Mouse (Mus musculus) CH12.LX (cell line): ENCODE data around the gene Gm26657. TPM values are rescaled to one million over a fixed set of nuclear protein-coding genes. Genes with fewer than 3 reads are reported as not detected.

ENCODE experiments used
- DNase-seq: peaks from one replicate; pipeline ENCODE4 v3.0.0-alpha.2; 2013; ENCODE audit errors: extremely low read depth
- H3K27ac ChIP-seq: 2 replicates; pipeline ENCODE4 v1.5.1; 2012; ENCODE audit warnings: low read depth, mild to moderate bottlenecking, control low read depth, moderate library complexity; ENCODE audit not compliant: insufficient read depth
- H3K27me3 ChIP-seq: replicated peaks from 2 replicates; pipeline ENCODE3; 2012; ENCODE audit warnings: inconsistent platforms
- H3K36me3 ChIP-seq, 2 experiments: replicated peaks in 1 of 2; 2 replicates each; pipeline versions ENCODE3 to v1.6.1; 2012; ENCODE audit warnings: inconsistent platforms in 1 of 2, low read length in 1 of 2, mild to moderate bottlenecking in 1 of 2, mixed read lengths in 1 of 2, moderate library complexity in 1 of 2; ENCODE audit not compliant: control insufficient read depth in 1 of 2, insufficient read depth in 1 of 2
- H3K4me1 ChIP-seq, 2 experiments: 2 replicates each; pipeline ENCODE4 v1.6.1; 2012; ENCODE audit warnings: inconsistent platforms in 1 of 2, moderate library complexity in 1 of 2; ENCODE audit not compliant: insufficient read depth in 2 of 2, control insufficient read depth in 1 of 2
- H3K4me2 ChIP-seq: 2 replicates; pipeline ENCODE4 v1.6.1; 2012; ENCODE audit warnings: low read depth, mild to moderate bottlenecking, control low read depth; ENCODE audit not compliant: poor library complexity, insufficient read depth, severe bottlenecking
- H3K4me3 ChIP-seq, 3 experiments: fragments of 150-350 bp in 1 of 3; sonication (generic) in 1 of 3; replicated peaks in 1 of 3; 2 replicates each; pipeline versions ENCODE3 to v1.5.1; 2011 to 2012; ENCODE audit warnings: low read depth in 2 of 3, low read length in 2 of 3, mild to moderate bottlenecking in 2 of 3, moderate library complexity in 2 of 3, control low read depth in 1 of 3, improper control_type of control experiment in 1 of 3, inconsistent platforms in 1 of 3, mixed read lengths in 1 of 3; ENCODE audit not compliant: poor library complexity in 1 of 3
- H3K79me2 ChIP-seq: replicated peaks from 2 replicates; pipeline ENCODE4 v1.6.1; 2012; ENCODE audit warnings: mild to moderate bottlenecking, moderate library complexity; ENCODE audit not compliant: control insufficient read depth, poor library complexity, insufficient read depth, severe bottlenecking; ENCODE audit errors: extremely low read depth
- H3K9ac ChIP-seq: 2 replicates; pipeline ENCODE4 v1.6.1; 2012; ENCODE audit warnings: low read depth, mild to moderate bottlenecking, control low read depth, moderate library complexity; ENCODE audit not compliant: insufficient read depth
- H3K9me3 ChIP-seq: replicated peaks from 2 replicates; pipeline ENCODE3; 2012; ENCODE audit warnings: low read length, inconsistent platforms, mixed read lengths
- BHLHE40 ChIP-seq: IDR thresholded peaks from 2 replicates; pipeline ENCODE4 v1.6.1; 2011; ENCODE audit warnings: mild to moderate bottlenecking, low read depth, low read length, improper control_type of control experiment
- ELF1 ChIP-seq: IDR thresholded peaks from 2 replicates; pipeline ENCODE4 v1.6.1; 2014; ENCODE audit warnings: low read depth, mild to moderate bottlenecking, inconsistent platforms, low read length, improper control_type of control experiment
- IRF4 ChIP-seq: IDR thresholded peaks from 2 replicates; pipeline ENCODE4 v1.6.1; 2014; ENCODE audit warnings: low read depth, mild to moderate bottlenecking, inconsistent platforms, low read length, improper control_type of control experiment
- JUN ChIP-seq: IDR thresholded peaks from 2 replicates; pipeline ENCODE4 v1.6.1; 2011; ENCODE audit warnings: low read depth, mild to moderate bottlenecking, low read length, improper control_type of control experiment, moderate library complexity; ENCODE audit not compliant: insufficient read depth
- MAFK ChIP-seq: IDR thresholded peaks from 2 replicates; pipeline ENCODE4 v1.6.1; 2011; ENCODE audit warnings: low read length, improper control_type of control experiment; ENCODE audit not compliant: insufficient replicate concordance
- MAZ ChIP-seq: IDR thresholded peaks from 2 replicates; pipeline ENCODE4 v1.6.1; 2012; ENCODE audit warnings: low read depth, mild to moderate bottlenecking, inconsistent platforms, low read length, improper control_type of control experiment, moderate library complexity
- MXI1 ChIP-seq: IDR thresholded peaks from 2 replicates; pipeline ENCODE4 v1.6.1; 2011; ENCODE audit warnings: mild to moderate bottlenecking, low read depth, low read length, improper control_type of control experiment
- PAX5 ChIP-seq: IDR thresholded peaks from 2 replicates; pipeline ENCODE4 v1.6.1; 2012; ENCODE audit warnings: low read length, inconsistent platforms, mixed read lengths
- POLR2AphosphoS2 ChIP-seq: IDR thresholded peaks from 2 replicates; pipeline ENCODE4 v1.6.1; 2011; ENCODE audit warnings: low read depth, low read length, improper control_type of control experiment
- SIN3A ChIP-seq: IDR thresholded peaks from 2 replicates; pipeline ENCODE4 v1.6.1; 2012; ENCODE audit warnings: low read length, improper control_type of control experiment, inconsistent platforms
- UBTF ChIP-seq: IDR thresholded peaks from 2 replicates; pipeline ENCODE4 v1.6.1; 2012; ENCODE audit warnings: low read depth, mild to moderate bottlenecking, inconsistent platforms, low read length, improper control_type of control experiment, moderate library complexity
- USF1 ChIP-seq: IDR thresholded peaks from 2 replicates; pipeline ENCODE4 v1.6.1; 2014; ENCODE audit warnings: low read depth, mild to moderate bottlenecking, inconsistent platforms, low read length, improper control_type of control experiment
- USF2 ChIP-seq: conservative IDR thresholded peaks from 2 replicates; pipeline ENCODE4 v1.6.1; 2011; ENCODE audit warnings: low read depth, low read length, improper control_type of control experiment
- ZC3H11A ChIP-seq: IDR thresholded peaks from 2 replicates; pipeline ENCODE4 v1.6.1; 2012; ENCODE audit warnings: low read depth, mild to moderate bottlenecking, inconsistent platforms, low read length, improper control_type of control experiment
- dilution Hi-C: fragments of 300-500 bp; cut with MboI; formaldehyde crosslinking; loops from 2 replicates; pipeline ENCODE4 v1.14.3; 2020; ENCODE audit warnings: low sequenced_read_pairs; ENCODE audit not compliant: extremely low pct_unique_long_range_greater_than_20kb, extremely low pct_ligation_motif_present
- in situ Hi-C: fragments of 300-500 bp; cut with MboI; formaldehyde crosslinking; loops from 3 replicates; pipeline ENCODE4 v1.14.3; 2019; ENCODE audit warnings: low sequenced_read_pairs, low pct_ligation_motif_present, low pct_unique_long_range_greater_than_20kb, mixed read lengths
- polyA plus RNA-seq: library from polyadenylated mRNA; unstranded; fragments of >175 nt; gene quantifications from 2 replicates; pipeline ENCODE4 v1.2.1, GENCODE M21; 2012; ENCODE audit warnings: low read depth; ENCODE audit not compliant: insufficient read length
- total RNA-seq, 2 experiments: library from RNA; depleted of rRNA; stranded (reverse); fragments of 300-350 nt in 1 of 2; fragments of >200 nt in 1 of 2; gene quantifications; 2 replicates each; pipeline ENCODE4 v1.2.3; 2012 to 2014

Gm26657 gene
- total and polyA plus RNA-seq, 3 experiments: not detected

- in situ Hi-C loops: no loop called here
- TF ChIP-seq MAFK (no peak), MAZ (no peak), SIN3A (no peak), ELF1 (no peak), USF1 (no peak), BHLHE40 (no peak), PAX5 (no peak), ZC3H11A (no peak), UBTF (no peak), JUN (no peak), POLR2AphosphoS2 (no peak), USF2 (no peak), IRF4 (no peak)
- TF ChIP-seq, all 38 proteins: peak for 0
- H3K4me2 ChIP-seq: no peak within 1 kb of the TSS
- H3K9ac ChIP-seq: no peak within 1 kb of the TSS
- H3K9me3 ChIP-seq: no peaks in the 10 kb centered on the region
- H3K4me3 ChIP-seq: no peak within 1 kb of the TSS
- no peak for DNase-seq
- H3K79me2 ChIP-seq: no peaks in the 10 kb centered on the region
- no peaks in the 10 kb centered on the region for H3K4me1 ChIP-seq
- dilution Hi-C loops: no loop called here
- no peaks in the 10 kb centered on the region for H3K27me3 ChIP-seq
- peaks cover 19 to 54% of the 10 kb centered on the region in 2 experiments for H3K36me3 ChIP-seq
- H3K27ac ChIP-seq: no peak within 1 kb of the TSS
These were observed 3.7 kb downstream of the Gm26657 start, which contains the start of gene Actl7a for GRCm38 (mm10) chr4:56743363-56744195. TSS of gene Actl7a (plus strand) at chr4:56743413.

- H3K9ac ChIP-seq: no peak overlapping the region
- H3K27me3 ChIP-seq: no peaks in the 10 kb centered on the region
- dilution Hi-C loops: no loop called here
- no peak overlapping the region for H3K4me3 ChIP-seq
- H3K27ac ChIP-seq: no peak overlapping the region
- in situ Hi-C loops: no loop called here
- H3K4me2 ChIP-seq: no peak overlapping the region
- no peak for TF ChIP-seq MXI1
- DNase-seq: no peak
- no peaks in the 10 kb centered on the region for H3K9me3 ChIP-seq
- no peaks in the 10 kb centered on the region for H3K79me2 ChIP-seq
- H3K36me3 ChIP-seq: peaks cover 35 to 78% of the 10 kb centered on the region in 2 experiments
- no peaks in the 10 kb centered on the region for H3K4me1 ChIP-seq
These were observed 6.5 kb downstream of the Gm26657 start for GRCm38 (mm10) chr4:56746345-56746744.
